Mouse (Mus musculus) adrenal gland, postnatal 25 days (tissue): ENCODE results near the gene Odaph. TPM values are rescaled to one million over a fixed set of nuclear protein-coding genes. Genes with fewer than 3 reads are reported as not detected.
"Not testable (repeated sequence)": the region's sequence is repeated elsewhere in the genome, so short reads cannot be mapped to it uniquely, and the experiment has no call there.

Source experiments
- DNase-seq: peaks from one replicate; pipeline ENCODE4 v3.0.0; 2021; ENCODE audit warnings: mixed read lengths
- long read RNA-seq: library from polyadenylated mRNA; stranded (forward); transcript quantifications from one replicate; pipeline ENCODE4 v2.0.0, GENCODE M21; 2021
- total RNA-seq: library from RNA; stranded (reverse); gene quantifications from 2 replicates; pipeline ENCODE4 v1.2.3, GENCODE M21; 2021

Gene Odaph
- total RNA-seq = not detected in 2 replicates
- long read RNA-seq = 0 reads

- DNase-seq = no peak
Observed at GRCm38 (mm10) chr5:91987236-91987635, at the start of gene Odaph. Gene Odaph (plus strand): TSS chr5:91987475.

- DNase-seq = not testable (repeated sequence)
Observed at GRCm38 (mm10) chr5:91945609-91946008, 41.7 kb upstream of the Odaph start.

GRCm38 (mm10) chr5:91947008-91947407, 40.3 kb upstream of the Odaph start:
- no peak for DNase-seq

- no peak for DNase-seq
Observed at GRCm38 (mm10) chr5:91949441-91949840, 37.8 kb upstream of the Odaph start.

DNA sequence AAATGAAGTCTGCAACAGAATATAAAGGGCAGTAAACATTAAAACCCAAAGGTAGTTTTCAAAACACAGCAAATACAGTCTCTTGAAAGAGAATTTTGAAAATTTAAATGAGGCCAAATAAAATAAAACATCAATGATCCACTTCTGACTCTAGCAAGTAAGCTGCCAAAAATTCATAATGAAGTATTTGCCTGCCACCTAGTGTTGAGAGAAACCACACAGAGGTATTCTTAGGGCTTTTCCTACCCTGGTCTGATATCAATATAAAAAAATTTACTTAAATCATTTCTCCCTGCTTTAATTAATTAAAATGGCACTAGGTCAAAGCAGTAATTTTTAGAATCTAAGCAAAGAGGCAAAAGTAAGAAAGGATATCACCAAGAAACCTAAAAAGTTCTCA, 35.9 kb upstream of the Odaph start:
- no peak for DNase-seq

- DNase-seq = no peak
Observed at GRCm38 (mm10) chr5:91956991-91957760, 30.1 kb upstream of the Odaph start.

DNA sequence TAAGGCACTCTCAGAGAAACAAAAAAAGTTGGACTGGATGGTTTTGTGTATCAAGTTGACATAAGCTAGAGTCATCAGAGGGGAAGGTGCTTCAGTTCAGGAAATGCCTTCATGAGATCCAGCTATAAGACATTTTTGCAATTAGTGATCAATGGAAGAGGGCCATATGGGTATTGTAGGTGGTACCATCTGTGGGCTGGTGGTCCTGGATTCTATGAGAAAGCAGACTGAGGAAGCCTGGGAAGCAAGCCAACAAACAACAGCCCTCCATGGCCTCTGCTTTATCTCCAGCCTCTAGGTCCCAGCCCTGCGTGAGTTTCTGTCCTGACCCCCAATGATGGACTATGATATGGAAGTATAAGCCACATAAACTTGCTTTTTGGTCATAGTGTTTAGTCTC, 28.2 kb upstream of the Odaph start:
- DNase-seq = no peak

DNA sequence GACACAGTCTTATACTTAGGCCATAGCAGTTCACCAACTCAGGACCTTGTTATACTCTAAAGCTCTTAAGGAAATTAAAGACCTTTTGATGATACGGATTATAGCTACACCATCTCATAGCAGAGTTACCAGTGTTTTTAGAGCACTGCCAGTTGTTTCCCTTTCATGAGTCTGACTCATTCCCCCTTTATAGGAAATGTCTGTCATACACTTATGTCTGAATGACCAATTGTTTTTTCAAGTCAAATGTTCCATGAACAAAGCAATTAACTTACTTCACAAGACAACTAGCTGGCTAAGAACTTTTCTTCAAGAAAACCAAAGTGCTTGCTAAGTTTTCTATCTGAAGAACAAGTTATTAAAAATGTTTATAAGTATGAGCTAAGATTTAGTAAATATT, 27.3 kb upstream of the Odaph start:
- no peak for DNase-seq

GRCm38 (mm10) chr5:91960606-91961254, 26.5 kb upstream of the Odaph start:
- no peak for DNase-seq

DNA sequence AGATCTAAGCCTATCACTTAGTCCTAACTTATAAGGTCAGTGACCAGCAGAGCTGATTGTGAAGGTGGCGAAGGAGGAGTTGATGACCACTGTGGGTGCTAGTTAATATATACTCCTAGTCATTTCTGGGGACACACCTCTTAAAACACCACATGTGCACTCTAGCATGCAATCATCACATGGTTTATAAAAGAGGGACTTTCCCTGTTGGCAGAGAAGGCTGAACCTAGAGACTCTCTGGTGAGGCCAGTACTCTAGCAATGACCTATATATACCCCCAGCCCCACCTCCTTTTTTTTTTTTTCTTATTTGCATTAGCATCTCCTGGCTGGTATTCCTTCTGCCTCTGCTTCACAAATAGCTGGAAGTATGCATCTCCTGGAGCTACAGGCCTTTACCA, 25.9 kb upstream of the Odaph start:
- DNase-seq = no peak

- DNase-seq = no peak
Observed at GRCm38 (mm10) chr5:91962259-91962638, 25.0 kb upstream of the Odaph start.

- peak; percentile 95 for DNase-seq
Observed at GRCm38 (mm10) chr5:91962639-91963440, 24.4 kb upstream of the Odaph start, which contains the start of gene Rchy1. Gene Rchy1 (minus strand): TSS chr5:91963068.

- DNase-seq = no peak
Observed at GRCm38 (mm10) chr5:91972046-91972445, 15.2 kb upstream of the Odaph start.

- no peak for DNase-seq
Observed at GRCm38 (mm10) chr5:91974002-91974401, 13.3 kb upstream of the Odaph start.

- DNase-seq = no peak
Observed at GRCm38 (mm10) chr5:91975758-91976157, 11.5 kb upstream of the Odaph start.

- no peak for DNase-seq
Observed at GRCm38 (mm10) chr5:91976566-91977396, 10.5 kb upstream of the Odaph start.

GRCm38 (mm10) chr5:91977397-91977770, 9.9 kb upstream of the Odaph start:
- DNase-seq = no peak

- no peak for DNase-seq
Observed at GRCm38 (mm10) chr5:91981176-91981840, 6.0 kb upstream of the Odaph start.

- DNase-seq = no peak
Observed at GRCm38 (mm10) chr5:91983490-91983889, 3.8 kb upstream of the Odaph start.

DNA sequence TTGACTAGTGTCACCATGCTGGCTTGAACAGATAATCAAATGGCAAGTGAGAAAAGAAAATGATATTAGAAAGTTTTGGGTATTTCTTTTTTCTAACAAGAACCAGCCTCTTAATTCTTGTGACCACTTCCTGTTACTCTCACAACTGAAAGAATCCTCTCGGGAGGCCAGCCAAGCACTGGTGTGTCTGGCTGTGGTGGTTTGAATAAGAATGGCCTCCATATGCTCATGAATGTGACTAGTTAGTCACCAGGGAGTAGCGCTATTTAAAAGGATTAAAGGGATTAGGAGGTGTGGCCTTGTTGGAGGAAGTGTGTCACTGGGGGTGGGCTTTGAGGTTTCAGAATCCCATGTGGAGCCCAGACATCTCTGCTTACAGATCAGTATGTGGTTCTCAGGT, 1.6 kb upstream of the Odaph start:
- no peak for DNase-seq

DNA sequence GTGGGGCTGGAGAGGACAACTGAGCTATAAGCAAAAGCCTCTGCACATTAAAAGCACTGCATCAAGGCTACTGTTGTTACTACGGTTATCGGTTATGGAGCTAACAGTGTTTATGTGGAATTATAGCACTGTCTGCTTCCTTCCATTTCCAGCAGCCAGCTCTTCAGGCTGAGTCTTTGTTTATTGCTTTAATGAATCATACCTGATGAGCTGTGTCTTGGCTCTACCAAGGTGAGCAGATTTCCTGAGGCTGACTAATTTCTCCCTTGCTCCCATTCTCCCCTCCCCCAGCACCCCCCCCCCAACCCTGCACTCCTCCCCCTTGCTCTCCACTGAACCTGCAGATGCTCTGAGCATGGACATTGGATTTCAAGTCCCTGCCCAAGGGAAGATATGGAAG, 524 bp downstream of the Odaph start:
- no peak for DNase-seq

DNA sequence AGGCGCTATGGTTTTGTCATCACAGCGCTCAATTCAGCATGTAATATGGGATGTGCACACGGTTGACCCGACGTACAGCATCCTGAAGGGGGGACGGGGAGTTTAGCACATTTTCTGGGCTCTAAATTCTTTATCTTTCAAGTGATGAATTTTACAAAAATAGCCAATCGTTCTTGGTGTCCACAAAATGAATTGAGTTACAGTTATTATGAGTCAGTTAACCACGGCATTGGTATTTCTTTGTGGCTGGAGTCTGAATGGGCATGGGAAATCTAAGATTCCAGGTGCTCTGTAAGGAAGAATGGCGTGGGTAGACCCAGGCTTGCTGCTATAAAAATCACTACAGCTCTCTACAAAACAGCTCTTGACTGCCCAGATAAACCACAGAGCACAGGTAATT, 2.0 kb downstream of the Odaph start:
- no peak for DNase-seq
